Mouse (Mus musculus) neural tube, embryonic 13.5 days (tissue): ENCODE measurements around the gene Ltbp1. TPM values are rescaled to one million over a fixed set of nuclear protein-coding genes. Genes with fewer than 3 reads are reported as not detected.

Source experiments
- ATAC-seq: fragments of 200-750 bp; cut with Nextera tagmentation; 2 replicates; pipeline ENCODE4 v1.8.0; 2017; ENCODE audit warnings: low read depth, mild to moderate bottlenecking, moderate TSS enrichment, moderate library complexity
- H3K27ac ChIP-seq: fragments of 300-500 bp; sonication (generic); replicated peaks from 2 replicates; pipeline ENCODE4 v1.5.1; 2015; ENCODE audit warnings: moderate library complexity, mild to moderate bottlenecking, inconsistent platforms
- H3K27me3 ChIP-seq: fragments of 300-500 bp; sonication (generic); 2 replicates; pipeline ENCODE4 v1.6.1; 2015; ENCODE audit warnings: mild to moderate bottlenecking, inconsistent platforms
- H3K36me3 ChIP-seq: fragments of 300-500 bp; sonication (generic); 2 replicates; pipeline ENCODE4 v1.6.1; 2015; ENCODE audit warnings: mild to moderate bottlenecking, inconsistent platforms
- H3K4me1 ChIP-seq: fragments of 300-500 bp; sonication (generic); replicated peaks from 2 replicates; pipeline ENCODE4 v1.6.1; 2015; ENCODE audit warnings: inconsistent platforms
- H3K4me2 ChIP-seq: fragments of 300-500 bp; sonication (generic); 2 replicates; pipeline ENCODE4 v1.6.1; 2015; ENCODE audit warnings: inconsistent platforms, mild to moderate bottlenecking, moderate library complexity
- H3K4me3 ChIP-seq: fragments of 300-500 bp; sonication (generic); 2 replicates; pipeline ENCODE4 v1.5.1; 2015; ENCODE audit warnings: mild to moderate bottlenecking, inconsistent platforms
- H3K9ac ChIP-seq: fragments of 300-500 bp; sonication (generic); 2 replicates; pipeline ENCODE4 v1.6.1; 2015; ENCODE audit warnings: moderate library complexity, mild to moderate bottlenecking, inconsistent platforms
- H3K9me3 ChIP-seq: fragments of 300-500 bp; sonication (generic); 2 replicates; pipeline ENCODE4 v1.6.1; 2016; ENCODE audit warnings: inconsistent platforms
- WGBS: fragments of 180-500 bp; shearing (Covaris S2); methylation state at CpG from one replicate; pipeline ENCODE4 v1.1.7; 2015; 5-methylcytosine and 5-hydroxymethylcytosine counted together
- polyA plus RNA-seq: library from polyadenylated mRNA; unstranded; fragments of >200 nt; fragmentation: Nextera tagmentation; extraction: Ambion mirVana; gene quantifications from 2 replicates; pipeline ENCODE4 v1.2.1, GENCODE M21; 2015

The Ltbp1 gene
- polyA plus RNA-seq, result 2.9 and 5.1 TPM in 2 replicates

DNA sequence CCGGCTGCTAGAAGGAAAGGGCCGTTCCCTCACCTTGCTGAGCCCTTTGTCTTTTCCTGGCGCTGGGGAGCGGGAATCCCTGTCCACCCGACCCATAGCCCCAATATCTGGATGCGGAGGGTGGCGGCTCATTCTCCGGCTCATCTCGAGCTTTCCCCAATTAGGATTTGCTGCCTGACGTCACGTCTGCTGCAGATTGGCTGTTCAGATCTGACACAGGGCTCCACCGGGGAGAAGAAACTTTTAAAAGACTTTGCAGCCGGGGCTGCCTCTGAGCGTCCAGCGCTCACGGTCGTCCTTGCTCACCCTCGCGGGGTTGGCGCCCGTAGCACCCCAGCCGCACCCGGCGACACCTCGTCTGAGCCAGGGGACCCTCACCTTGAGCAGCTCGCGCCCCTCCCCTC is at the start of gene Ltbp1:
Gene Ltbp1 (plus strand): TSS at position 288 of the 404 bp plus-strand sequence.
- Histone ChIP-seq H3K9me3 (no peaks in the 10 kb centered on the region), H3K4me3 (peak within 1 kb of the TSS; percentile 83), H3K4me2 (peak within 1 kb of the TSS; percentile 100), H3K4me1 (peaks cover 9% of the 10 kb centered on the region), H3K36me3 (no peaks in the 10 kb centered on the region), H3K27ac (peak within 1 kb of the TSS; percentile 30), H3K27me3 (peaks cover 23% of the 10 kb centered on the region), H3K9ac (peak within 1 kb of the TSS; percentile 78)
- under 1% methylated on average over 27 of the region's 27 CpGs for WGBS
- ATAC-seq, result peak; percentile 85

GRCm38 (mm10) chr17:74959481-74960245 is 45.7 kb upstream of the Ltbp1 start:
- ATAC-seq, result no peak
- H3K36me3 ChIP-seq, result no peaks in the 10 kb centered on the region
- peaks cover 12% of the 10 kb centered on the region for H3K4me1 ChIP-seq
- 30% methylated on average over 6 of the region's 6 CpGs for WGBS
- H3K9ac ChIP-seq, result no peak overlapping the region
- H3K4me2 ChIP-seq, result no peak overlapping the region
- H3K27me3 ChIP-seq, result no peaks in the 10 kb centered on the region
- H3K27ac ChIP-seq, result no peak overlapping the region
- no peak overlapping the region for H3K4me3 ChIP-seq
- H3K9me3 ChIP-seq, result no peaks in the 10 kb centered on the region

DNA sequence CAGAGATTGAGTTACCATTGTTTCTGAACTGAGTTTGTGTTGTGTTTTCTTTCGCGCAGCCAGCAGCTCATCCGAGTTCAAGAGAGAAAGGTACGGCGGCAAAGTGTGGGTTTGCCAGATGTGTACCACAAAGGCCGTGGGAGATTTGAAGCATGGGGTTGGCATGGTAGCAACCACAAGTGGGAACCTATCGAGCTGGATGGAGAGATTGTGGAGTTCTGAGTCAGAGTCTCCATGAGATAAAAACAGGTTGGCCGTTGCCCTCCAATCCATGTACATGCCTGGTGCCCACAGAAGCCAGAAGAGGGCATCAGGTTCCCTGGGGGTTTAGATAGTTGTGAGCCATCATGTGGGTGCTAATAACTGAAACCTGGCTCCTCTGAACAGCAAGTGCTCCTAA is 42.1 kb upstream of the Ltbp1 start:
- no peak overlapping the region for H3K27ac ChIP-seq

DNA sequence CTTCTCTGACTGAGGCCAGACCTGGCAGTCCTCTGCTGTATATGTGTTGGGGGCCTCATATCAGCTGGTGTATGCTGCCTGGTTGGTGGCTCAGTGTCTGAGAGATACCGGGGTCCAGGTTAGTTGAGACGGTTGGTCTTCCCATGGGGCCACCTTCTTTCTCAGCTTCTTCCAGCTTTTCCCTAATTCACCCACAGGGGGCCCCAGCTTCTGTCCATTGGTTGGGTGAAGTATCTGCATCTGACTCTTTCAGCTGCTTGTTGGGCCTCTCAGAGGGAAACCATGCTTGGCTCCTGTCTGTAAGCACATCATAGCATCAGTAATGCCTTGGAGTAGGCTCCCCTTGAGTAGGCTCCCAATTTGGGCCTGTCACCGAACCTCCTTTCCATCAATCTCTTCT is 41.5 kb upstream of the Ltbp1 start:
- Histone ChIP-seq H3K4me1 (peaks cover 20% of the 10 kb centered on the region), H3K4me3 (no peak overlapping the region), H3K27ac (no peak overlapping the region), H3K9me3 (no peaks in the 10 kb centered on the region), H3K27me3 (no peaks in the 10 kb centered on the region), H3K4me2 (no peak overlapping the region), H3K9ac (no peak overlapping the region), H3K36me3 (no peaks in the 10 kb centered on the region)
- 97% methylated on average over 3 of the region's 3 CpGs for WGBS
- no peak for ATAC-seq

More for the DNA sequence above, 42.1 kb upstream of the Ltbp1 start:
- H3K4me3 ChIP-seq, result no peak overlapping the region
- no peak for ATAC-seq
- H3K9me3 ChIP-seq, result no peaks in the 10 kb centered on the region
- no peak overlapping the region for H3K4me2 ChIP-seq
- no peaks in the 10 kb centered on the region for H3K27me3 ChIP-seq
- H3K4me1 ChIP-seq, result peaks cover 14% of the 10 kb centered on the region
- H3K9ac ChIP-seq, result no peak overlapping the region
- WGBS, result 94% methylated on average over 8 of the region's 8 CpGs
- no peaks in the 10 kb centered on the region for H3K36me3 ChIP-seq

GRCm38 (mm10) chr17:74967298-74967848 is 38.0 kb upstream of the Ltbp1 start:
- ATAC-seq, result no peak
- Histone ChIP-seq H3K27ac (no peak overlapping the region), H3K36me3 (no peaks in the 10 kb centered on the region), H3K9ac (no peak overlapping the region), H3K27me3 (no peaks in the 10 kb centered on the region), H3K4me3 (no peak overlapping the region), H3K4me2 (no peak overlapping the region), H3K9me3 (no peaks in the 10 kb centered on the region), H3K4me1 (0 out of 2 replicates have a peak, but pooled peaks cover 12% of the 10 kb centered on the region)
- 14% methylated on average over 7 of the region's 7 CpGs for WGBS

- no peaks in the 10 kb centered on the region for H3K36me3 ChIP-seq
- ATAC-seq, result no peak
- no peaks in the 10 kb centered on the region for H3K9me3 ChIP-seq
- H3K27me3 ChIP-seq, result no peaks in the 10 kb centered on the region
- no peak overlapping the region for H3K9ac ChIP-seq
- H3K27ac ChIP-seq, result no peak overlapping the region
- WGBS, result 53% methylated on average over 9 of the region's 9 CpGs
- 0 out of 2 replicates have a peak, but pooled peaks cover 12% of the 10 kb centered on the region for H3K4me1 ChIP-seq
- H3K4me3 ChIP-seq, result no peak overlapping the region
- no peak overlapping the region for H3K4me2 ChIP-seq
Measured at GRCm38 (mm10) chr17:74968152-74968712, 37.1 kb upstream of the Ltbp1 start.

- no peak overlapping the region for H3K4me3 ChIP-seq
- H3K9ac ChIP-seq, result no peak overlapping the region
- H3K36me3 ChIP-seq, result no peaks in the 10 kb centered on the region
- H3K27ac ChIP-seq, result no peak overlapping the region
- WGBS, result 54% methylated on average over 16 of the region's 16 CpGs
- H3K27me3 ChIP-seq, result no peaks in the 10 kb centered on the region
- no peak overlapping the region for H3K4me2 ChIP-seq
- ATAC-seq, result no peak
- no peaks in the 10 kb centered on the region for H3K9me3 ChIP-seq
- H3K4me1 ChIP-seq, result 0 out of 2 replicates have a peak, but pooled peaks cover 12% of the 10 kb centered on the region
Measured at GRCm38 (mm10) chr17:74968738-74969271, 36.6 kb upstream of the Ltbp1 start.

DNA sequence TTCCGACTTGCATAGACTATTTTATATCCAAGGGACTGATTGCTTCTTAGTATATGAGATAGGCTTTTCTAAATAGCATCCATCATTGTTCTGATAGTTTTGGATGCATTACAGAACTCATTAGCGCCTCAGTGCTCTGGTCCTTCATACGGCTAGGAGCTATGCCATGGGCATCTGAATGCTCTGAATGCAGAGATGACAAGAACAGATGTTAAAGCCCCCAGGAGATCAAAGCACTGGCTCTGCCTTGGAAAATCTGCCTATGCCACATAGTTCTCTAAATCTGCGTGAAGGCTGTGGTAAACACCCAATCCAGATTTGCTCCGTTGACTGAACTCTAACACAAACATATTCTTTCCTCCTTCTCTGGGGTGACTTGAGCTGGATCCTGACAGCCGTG is 30.2 kb upstream of the Ltbp1 start:
- no peak overlapping the region for H3K4me2 ChIP-seq
- ATAC-seq, result no peak
- H3K27ac ChIP-seq, result no peak overlapping the region
- no peaks in the 10 kb centered on the region for H3K36me3 ChIP-seq
- H3K9ac ChIP-seq, result no peak overlapping the region
- H3K9me3 ChIP-seq, result no peaks in the 10 kb centered on the region
- no peak overlapping the region for H3K4me3 ChIP-seq
- H3K4me1 ChIP-seq, result 0 out of 2 replicates have a peak, but pooled peaks cover 3% of the 10 kb centered on the region
- WGBS, result 68% methylated on average over 6 of the region's 6 CpGs
- no peaks in the 10 kb centered on the region for H3K27me3 ChIP-seq

GRCm38 (mm10) chr17:74976167-74976985 is 29.0 kb upstream of the Ltbp1 start:
- H3K4me2 ChIP-seq, result no peak overlapping the region
- 0 out of 2 replicates have a peak, but pooled peaks cover 4% of the 10 kb centered on the region for H3K9me3 ChIP-seq
- H3K4me1 ChIP-seq, result 0 out of 2 replicates have a peak, but pooled peaks cover 3% of the 10 kb centered on the region
- no peak overlapping the region for H3K27ac ChIP-seq
- H3K36me3 ChIP-seq, result no peaks in the 10 kb centered on the region
- no peak overlapping the region for H3K9ac ChIP-seq
- no peak overlapping the region for H3K4me3 ChIP-seq
- WGBS, result 57% methylated on average over 8 of the region's 8 CpGs
- no peak for ATAC-seq
- no peaks in the 10 kb centered on the region for H3K27me3 ChIP-seq

DNA sequence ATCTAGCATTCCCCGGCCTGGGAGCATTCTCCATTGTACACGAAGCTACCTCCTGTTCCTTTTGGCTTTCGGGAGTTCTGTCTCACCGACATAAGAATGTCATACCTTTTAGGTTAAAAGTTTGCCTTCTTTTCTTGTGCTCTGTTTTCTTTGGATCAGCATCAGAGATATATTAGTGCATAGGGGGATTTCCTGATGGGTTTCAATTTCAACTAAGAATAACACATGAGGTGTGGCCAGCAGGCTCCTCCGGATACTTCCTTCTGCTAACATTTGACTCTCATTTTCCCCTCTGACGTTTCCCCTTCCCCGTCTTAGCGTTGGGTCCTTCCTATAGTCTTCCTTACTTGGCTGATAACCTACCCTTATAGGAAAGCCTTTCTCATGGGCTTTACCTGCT is 25.6 kb upstream of the Ltbp1 start:
- Histone ChIP-seq H3K9me3 (0 out of 2 replicates have a peak, but pooled peaks cover 4% of the 10 kb centered on the region), H3K27ac (no peak overlapping the region), H3K36me3 (no peaks in the 10 kb centered on the region), H3K9ac (no peak overlapping the region), H3K4me1 (0 out of 2 replicates have a peak, but pooled peaks cover 3% of the 10 kb centered on the region), H3K4me2 (no peak overlapping the region), H3K27me3 (no peaks in the 10 kb centered on the region), H3K4me3 (no peak overlapping the region)
- 83% methylated on average over 8 of the region's 8 CpGs for WGBS
- ATAC-seq, result no peak

DNA sequence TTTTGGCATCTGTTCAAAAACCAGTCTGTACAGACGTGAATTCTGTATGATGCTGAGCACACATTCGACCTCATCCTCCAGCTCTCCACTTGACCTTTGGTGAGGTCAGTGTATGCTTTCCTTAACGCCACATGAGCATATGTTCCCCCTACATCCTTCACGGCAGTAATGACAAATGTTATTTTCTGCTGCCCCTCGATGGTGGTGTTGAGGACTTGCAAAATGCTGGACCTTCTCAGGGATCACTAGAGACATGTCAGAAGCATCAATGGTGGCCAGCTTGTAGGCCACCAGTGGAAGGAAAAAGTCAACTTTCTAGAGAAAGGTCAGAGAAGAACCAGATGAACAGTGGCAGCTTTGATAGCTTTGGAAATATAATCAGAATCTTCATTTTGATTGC is 23.7 kb upstream of the Ltbp1 start:
- no peak overlapping the region for H3K27ac ChIP-seq
- H3K4me3 ChIP-seq, result no peak overlapping the region
- H3K36me3 ChIP-seq, result no peaks in the 10 kb centered on the region
- no peaks in the 10 kb centered on the region for H3K27me3 ChIP-seq
- H3K9me3 ChIP-seq, result 0 out of 2 replicates have a peak, but pooled peaks cover 4% of the 10 kb centered on the region
- no peak overlapping the region for H3K9ac ChIP-seq
- ATAC-seq, result no peak
- no peaks in the 10 kb centered on the region for H3K4me1 ChIP-seq
- 86% methylated on average over 5 of the region's 5 CpGs for WGBS
- no peak overlapping the region for H3K4me2 ChIP-seq
